Mouse (Mus musculus): ENCODE measurements around the gene Gca.

DNA sequence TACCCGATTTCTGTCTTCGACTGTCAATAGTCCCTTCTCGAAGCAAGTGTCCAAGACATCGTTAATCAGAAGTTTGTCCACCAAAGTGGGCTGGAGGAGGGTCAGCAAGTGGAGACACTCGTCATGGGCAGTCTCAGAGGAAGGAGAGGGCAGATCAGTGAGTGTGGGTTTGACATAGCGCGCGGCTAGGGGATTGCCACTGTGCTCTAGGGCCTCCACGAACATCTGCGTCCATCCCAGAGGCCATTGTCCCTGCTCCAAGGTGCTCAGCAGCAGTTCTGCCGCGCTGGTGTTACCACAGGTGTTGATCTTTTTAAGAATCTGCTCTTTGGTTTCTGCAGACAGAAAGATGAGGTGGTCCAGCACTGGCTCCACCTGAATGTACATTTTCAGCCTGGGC is 18.6 kb upstream of the Gca start:
- TF ChIP-seq CTCF (IDR thresholded peaks at IDR 0.05; ENCODE audit: borderline replicate concordance, control insufficient read depth, extremely low read depth, insufficient read depth, low read length, poor library complexity), result no peak
- no peak for TF ChIP-seq POLR2A (IDR thresholded peaks at IDR 0.05; ENCODE audit: control insufficient read depth, extremely low read depth, insufficient read depth, low read length, poor library complexity)
